Mouse (Mus musculus): Measurements from ENCODE around the gene Lor. TPM values are rescaled to one million over a fixed set of nuclear protein-coding genes. Genes with fewer than 3 reads are reported as not detected.

The Lor gene
- 3.7 and 4.7 TPM in 2 replicates for polyA plus RNA-seq (2016; fragmentation: Nextera tagmentation; extraction: Ambion mirVana)

DNA sequence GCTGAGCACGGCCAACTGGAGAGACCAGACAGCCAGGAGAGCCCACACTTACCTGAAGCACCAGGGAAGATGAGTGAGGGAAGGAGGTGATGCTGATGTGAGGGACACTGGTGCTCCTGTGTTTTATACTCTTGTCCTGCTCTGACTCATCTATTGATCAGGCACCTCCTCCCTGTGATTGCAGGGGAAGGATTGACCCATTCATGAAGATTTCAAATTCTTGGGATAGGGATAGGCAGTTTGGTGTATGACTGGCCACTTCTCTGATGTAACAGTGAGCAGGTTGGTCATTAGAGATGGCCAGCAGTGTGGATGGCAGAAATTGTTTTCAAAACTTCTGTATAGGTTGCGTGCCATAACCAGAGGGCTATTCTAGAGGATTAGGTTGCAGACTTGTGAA lies at the start of gene Lor:
TSS of gene Lor (minus strand) at position 101 of the 400 bp plus-strand sequence.
- WGBS, result 89% methylated on average over 2 of the region's 2 CpGs
- no peak for ATAC-seq (ENCODE audit: insufficient number of reproducible peaks, insufficient read depth, low FRiP score, low TSS enrichment, low read depth)
- 0 out of 2 replicates have a peak, but pooled peaks cover 5% of the 10 kb centered on the region for H3K4me1 ChIP-seq (replicated peaks)
- H3K4me2 ChIP-seq, result peak within 1 kb of the TSS; percentile 79
- H3K9me3 ChIP-seq, result no peaks in the 10 kb centered on the region
- H3K27ac ChIP-seq, result peak within 1 kb of the TSS; percentile 84; the same call in 1 of the 2 replicates
- H3K9ac ChIP-seq (replicated peaks), result no peak within 1 kb of the TSS; the same call in 1 of the 2 replicates
- H3K36me3 ChIP-seq, result no peaks in the 10 kb centered on the region
- peak within 1 kb of the TSS; percentile 72 for H3K4me3 ChIP-seq (replicated peaks)
- peaks cover 32% of the 10 kb centered on the region for H3K27me3 ChIP-seq

DNA sequence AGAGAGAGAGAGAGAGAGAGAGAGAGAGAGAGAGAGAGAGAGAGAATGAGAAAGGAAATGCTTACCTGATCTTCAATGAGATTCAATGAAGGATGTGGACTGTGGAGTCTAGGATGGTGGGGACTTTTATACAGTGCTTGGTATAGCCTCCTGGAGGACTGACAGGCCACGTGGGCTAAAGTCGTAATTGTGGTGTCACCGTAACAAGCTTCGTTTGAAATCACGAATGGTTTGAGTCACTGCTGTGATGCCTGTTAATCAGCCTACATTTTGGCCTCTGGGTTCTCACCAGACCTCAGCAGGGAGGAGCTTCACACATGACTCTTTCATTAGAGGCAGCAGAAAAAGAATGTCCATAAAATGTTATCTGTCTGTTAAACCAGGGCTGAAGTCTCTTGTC lies 40.9 kb upstream of the Lor start, which contains the start of gene Prr9:
TSS of gene Prr9 (minus strand) at position 101 of the 400 bp plus-strand sequence.
- no peak within 1 kb of the TSS for H3K9ac ChIP-seq (replicated peaks)
- no peak within 1 kb of the TSS for H3K4me2 ChIP-seq
- H3K4me1 ChIP-seq (replicated peaks), result no peaks in the 10 kb centered on the region
- H3K27me3 ChIP-seq, result no peaks in the 10 kb centered on the region; the same call in 1 of the 2 replicates
- 57% methylated on average over 5 of the region's 5 CpGs for WGBS
- no peaks in the 10 kb centered on the region for H3K36me3 ChIP-seq
- H3K27ac ChIP-seq, result no peak within 1 kb of the TSS
- H3K4me3 ChIP-seq (replicated peaks), result no peak within 1 kb of the TSS
- no peak for ATAC-seq (ENCODE audit: insufficient number of reproducible peaks, insufficient read depth, low FRiP score, low TSS enrichment, low read depth)
- no peaks in the 10 kb centered on the region for H3K9me3 ChIP-seq

DNA sequence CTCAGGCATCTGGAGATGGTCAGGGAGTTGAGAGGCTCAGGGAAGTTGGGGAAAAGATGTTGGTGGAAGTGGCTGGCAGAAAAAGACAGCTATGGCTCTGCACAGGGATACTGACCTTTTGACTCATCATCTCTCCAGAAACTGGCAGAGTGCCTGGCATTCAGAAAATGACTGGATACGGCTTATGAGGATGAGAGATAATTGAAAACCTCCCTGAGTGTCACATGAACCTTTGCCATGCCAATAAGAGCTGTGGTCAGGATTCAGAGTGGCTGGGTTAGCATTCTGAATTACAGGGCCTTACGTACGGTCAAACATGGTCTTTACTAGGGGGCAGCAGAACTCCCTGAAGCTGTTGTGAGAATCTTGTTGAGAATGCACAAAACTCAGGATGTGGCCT lies 38.0 kb upstream of the Lor start:
- Histone ChIP-seq H3K9ac (replicated peaks) (no peak overlapping the region), H3K27ac (no peak overlapping the region), H3K27me3 (no peaks in the 10 kb centered on the region; the same call in 1 of the 2 replicates), H3K9me3 (no peaks in the 10 kb centered on the region), H3K4me3 (replicated peaks) (no peak overlapping the region), H3K4me2 (no peak overlapping the region), H3K36me3 (no peaks in the 10 kb centered on the region), H3K4me1 (replicated peaks) (no peaks in the 10 kb centered on the region)
- ATAC-seq (ENCODE audit: insufficient number of reproducible peaks, insufficient read depth, low FRiP score, low TSS enrichment, low read depth), result no peak
- 91% methylated on average over 3 of the region's 3 CpGs for WGBS

DNA sequence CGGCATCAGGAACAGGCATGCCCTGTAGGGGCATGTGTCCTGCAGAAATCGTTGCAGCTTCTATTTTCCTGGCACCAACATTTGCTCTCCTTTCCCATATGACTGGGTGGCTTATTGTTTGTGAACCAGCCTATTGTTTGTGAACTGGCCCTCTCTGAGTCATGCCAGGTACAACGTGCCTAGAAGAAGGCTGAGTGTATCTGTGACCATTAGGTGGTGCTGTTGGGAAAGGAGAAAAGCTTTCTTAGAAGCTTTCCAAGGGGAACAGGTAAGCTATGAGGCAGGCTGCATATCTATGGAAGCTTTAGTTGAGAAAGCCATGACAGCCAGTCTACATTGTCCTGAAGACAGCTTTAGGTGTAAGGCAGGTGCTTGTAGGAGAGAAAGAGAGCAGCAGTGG lies 35.0 kb upstream of the Lor start:
- Histone ChIP-seq H3K4me1 (replicated peaks) (no peaks in the 10 kb centered on the region), H3K9ac (replicated peaks) (no peak overlapping the region), H3K4me3 (replicated peaks) (no peak overlapping the region), H3K27me3 (no peaks in the 10 kb centered on the region; the same call in 1 of the 2 replicates), H3K27ac (no peak overlapping the region), H3K36me3 (no peaks in the 10 kb centered on the region), H3K9me3 (no peaks in the 10 kb centered on the region), H3K4me2 (no peak overlapping the region)
- 33% methylated on average over 3 of the region's 3 CpGs for WGBS
- no peak for ATAC-seq (ENCODE audit: insufficient number of reproducible peaks, insufficient read depth, low FRiP score, low TSS enrichment, low read depth)

DNA sequence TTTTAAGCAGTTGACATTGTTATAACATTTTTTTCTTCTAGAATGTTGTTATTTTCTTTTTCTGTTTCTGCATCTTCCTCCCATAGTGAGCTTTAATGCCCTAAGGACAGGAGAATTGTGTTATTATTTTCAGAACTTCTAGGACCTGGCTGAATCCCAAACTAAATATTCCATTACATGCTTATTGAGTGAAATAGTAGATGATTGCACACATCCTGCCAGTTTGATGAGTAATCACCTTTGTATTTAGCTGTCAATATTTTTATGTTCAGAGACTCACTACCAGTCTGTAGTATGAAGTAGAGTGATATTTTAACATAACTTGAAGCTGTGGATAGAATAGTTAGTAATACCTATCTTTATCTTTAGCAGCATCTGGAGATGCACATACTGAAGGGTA lies 28.6 kb upstream of the Lor start:
- no peaks in the 10 kb centered on the region for H3K27me3 ChIP-seq
- H3K27ac ChIP-seq, result no peak overlapping the region
- no peak overlapping the region for H3K4me3 ChIP-seq (replicated peaks)
- H3K9me3 ChIP-seq, result no peaks in the 10 kb centered on the region
- no peak for ATAC-seq (ENCODE audit: insufficient number of reproducible peaks, insufficient read depth, low FRiP score, low TSS enrichment, low read depth)
- no peaks in the 10 kb centered on the region for H3K36me3 ChIP-seq
- H3K9ac ChIP-seq (replicated peaks), result no peak overlapping the region
- no peaks in the 10 kb centered on the region for H3K4me1 ChIP-seq (replicated peaks)
- H3K4me2 ChIP-seq, result no peak overlapping the region

DNA sequence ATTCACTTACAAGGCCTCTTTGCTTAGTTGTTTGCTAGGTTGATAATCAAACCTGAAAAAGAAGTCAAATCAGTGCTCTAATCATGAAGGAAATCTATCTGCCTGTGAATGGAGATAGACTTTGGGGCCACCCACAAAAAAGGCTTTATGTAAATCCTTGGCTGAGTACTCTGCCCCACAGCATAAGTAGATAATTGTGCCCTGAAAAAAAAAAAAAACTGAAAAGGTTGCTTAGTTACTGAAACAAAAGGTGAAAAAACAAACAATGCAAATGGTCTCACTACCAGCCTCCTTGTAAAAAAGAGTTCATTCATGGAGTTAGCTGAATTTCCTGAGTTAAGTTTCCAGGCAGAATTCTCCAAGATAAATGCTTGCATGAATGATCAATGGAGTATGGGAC lies 27.8 kb upstream of the Lor start:
- no peak overlapping the region for H3K4me2 ChIP-seq
- H3K36me3 ChIP-seq, result no peaks in the 10 kb centered on the region
- no peaks in the 10 kb centered on the region for H3K27me3 ChIP-seq
- H3K27ac ChIP-seq, result no peak overlapping the region
- no peak for ATAC-seq (ENCODE audit: insufficient number of reproducible peaks, insufficient read depth, low FRiP score, low TSS enrichment, low read depth)
- H3K9me3 ChIP-seq, result no peaks in the 10 kb centered on the region
- no peak overlapping the region for H3K9ac ChIP-seq (replicated peaks)
- H3K4me1 ChIP-seq (replicated peaks), result no peaks in the 10 kb centered on the region
- H3K4me3 ChIP-seq (replicated peaks), result no peak overlapping the region

DNA sequence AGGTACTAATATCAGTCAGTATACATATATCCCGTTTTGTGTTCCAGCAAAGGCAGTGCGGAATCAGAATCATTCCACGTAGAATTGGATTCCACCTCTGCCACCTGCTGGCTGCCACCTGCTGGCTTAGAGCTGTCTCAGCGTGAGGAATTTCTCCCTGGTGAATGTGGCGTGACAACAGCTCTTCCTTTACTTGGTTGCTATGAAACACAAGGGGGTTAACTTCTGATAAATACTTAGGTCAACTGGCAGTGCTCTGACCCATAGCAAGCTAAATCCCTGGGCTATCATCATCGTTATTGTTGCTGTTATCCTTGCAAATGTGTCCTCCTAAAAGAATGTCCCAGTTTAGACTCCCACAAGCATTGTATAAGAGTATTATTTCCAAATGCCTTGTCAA lies 23.6 kb upstream of the Lor start:
- H3K36me3 ChIP-seq, result no peaks in the 10 kb centered on the region
- no peak overlapping the region for H3K4me3 ChIP-seq (replicated peaks)
- H3K4me1 ChIP-seq (replicated peaks), result no peaks in the 10 kb centered on the region
- H3K27ac ChIP-seq, result no peak overlapping the region
- 14% methylated on average over 6 of the region's 6 CpGs for WGBS
- no peak overlapping the region for H3K4me2 ChIP-seq
- H3K9ac ChIP-seq (replicated peaks), result no peak overlapping the region
- no peaks in the 10 kb centered on the region for H3K27me3 ChIP-seq
- ATAC-seq (ENCODE audit: insufficient number of reproducible peaks, insufficient read depth, low FRiP score, low TSS enrichment, low read depth), result no peak
- no peaks in the 10 kb centered on the region for H3K9me3 ChIP-seq

DNA sequence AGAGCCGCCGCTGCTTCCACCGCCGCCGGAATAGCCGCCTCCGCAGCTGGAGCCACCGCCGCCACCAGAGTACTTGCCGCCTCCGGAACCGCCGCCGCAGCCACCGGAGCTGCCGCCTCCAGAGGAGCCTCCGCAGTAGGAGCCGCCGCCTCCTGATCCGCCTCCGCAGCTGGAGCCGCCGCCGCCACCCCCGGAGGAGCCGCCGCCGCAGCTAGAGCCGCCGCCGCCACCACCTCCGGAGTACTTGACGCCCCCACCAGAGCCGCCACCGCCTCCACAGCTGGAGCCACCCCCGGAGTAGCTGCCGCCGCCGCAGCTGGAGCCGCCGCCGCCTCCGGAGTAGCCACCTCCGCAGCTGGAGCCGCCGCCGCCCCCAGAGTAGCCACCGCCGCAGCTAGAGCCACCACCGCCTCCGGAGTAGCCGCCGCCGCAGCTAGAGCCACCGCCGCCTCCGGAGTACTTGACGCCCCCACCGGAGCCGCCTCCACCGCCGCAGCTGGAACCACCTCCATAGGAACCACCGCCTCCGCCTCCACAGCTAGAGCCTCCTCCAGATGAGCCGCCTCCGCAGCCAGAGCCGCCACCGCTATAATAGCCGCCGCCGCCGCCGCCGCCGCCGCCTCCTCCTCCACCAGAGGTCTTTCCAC lies 1.5 kb downstream of the Lor start:
- Histone ChIP-seq H3K4me2 (peak overlapping the region; percentile 79), H3K27me3 (peaks cover 32% of the 10 kb centered on the region), H3K27ac (peak overlapping the region; percentile 84), H3K4me1 (replicated peaks) (0 out of 2 replicates have a peak, but pooled peaks cover 5% of the 10 kb centered on the region), H3K9me3 (no peaks in the 10 kb centered on the region), H3K36me3 (no peaks in the 10 kb centered on the region), H3K9ac (replicated peaks) (peak overlapping the region; percentile 75), H3K4me3 (replicated peaks) (peak overlapping the region; percentile 72)
- WGBS, result under 1% methylated on average over 70 of the region's 76 CpGs
- ATAC-seq (ENCODE audit: insufficient number of reproducible peaks, insufficient read depth, low FRiP score, low TSS enrichment, low read depth), result peak; percentile 78

DNA sequence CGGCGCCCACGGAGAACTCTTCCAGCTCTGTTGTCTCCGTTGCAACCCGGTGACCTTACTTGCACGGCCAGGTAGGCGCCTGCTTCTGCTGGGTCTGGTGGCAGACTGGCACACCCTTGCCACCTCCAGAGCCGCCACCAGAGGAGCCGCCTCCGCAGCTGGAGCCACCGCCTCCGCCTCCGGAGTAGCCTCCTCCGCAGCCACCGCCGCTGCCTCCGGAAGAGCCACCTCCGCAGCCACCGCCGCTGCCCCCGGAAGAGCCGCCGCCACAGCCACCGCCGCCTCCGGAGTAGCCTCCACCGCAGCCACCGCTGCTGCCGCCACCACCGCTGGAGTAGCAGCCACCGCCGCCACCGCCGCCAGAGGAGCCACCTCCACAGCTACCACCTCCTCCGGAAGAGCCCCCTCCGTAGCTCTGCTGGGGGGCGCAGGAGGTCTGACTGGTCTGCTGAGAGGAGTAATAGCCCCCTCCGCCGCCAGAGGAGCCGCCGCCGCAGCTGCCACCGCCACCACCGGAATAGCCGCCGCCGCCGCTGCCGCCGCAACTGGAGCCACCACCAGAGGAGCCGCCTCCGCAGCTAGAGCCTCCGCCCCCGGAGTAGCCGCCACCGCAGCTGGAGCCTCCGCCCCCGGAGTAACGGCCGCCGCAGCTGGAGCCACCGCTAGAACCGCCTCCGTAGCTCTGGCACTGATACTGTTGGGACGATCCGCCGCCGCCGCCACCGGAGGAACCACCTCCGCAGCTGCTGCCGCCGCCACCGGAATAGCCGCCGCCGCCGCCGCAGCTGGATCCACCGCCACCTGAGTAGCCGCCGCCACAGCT lies 2.3 kb downstream of the Lor start:
- Histone ChIP-seq H3K4me3 (replicated peaks) (peak overlapping the region; percentile 72), H3K36me3 (no peaks in the 10 kb centered on the region), H3K27ac (peak overlapping the region; percentile 84), H3K27me3 (peaks cover 32% of the 10 kb centered on the region), H3K4me1 (replicated peaks) (0 out of 2 replicates have a peak, but pooled peaks cover 5% of the 10 kb centered on the region), H3K4me2 (peak overlapping the region; percentile 79), H3K9ac (replicated peaks) (peak overlapping the region; percentile 75), H3K9me3 (no peaks in the 10 kb centered on the region)
- WGBS, result under 1% methylated on average over 59 of the region's 82 CpGs
- peak; percentile 81 for ATAC-seq (ENCODE audit: insufficient number of reproducible peaks, insufficient read depth, low FRiP score, low TSS enrichment, low read depth)

DNA sequence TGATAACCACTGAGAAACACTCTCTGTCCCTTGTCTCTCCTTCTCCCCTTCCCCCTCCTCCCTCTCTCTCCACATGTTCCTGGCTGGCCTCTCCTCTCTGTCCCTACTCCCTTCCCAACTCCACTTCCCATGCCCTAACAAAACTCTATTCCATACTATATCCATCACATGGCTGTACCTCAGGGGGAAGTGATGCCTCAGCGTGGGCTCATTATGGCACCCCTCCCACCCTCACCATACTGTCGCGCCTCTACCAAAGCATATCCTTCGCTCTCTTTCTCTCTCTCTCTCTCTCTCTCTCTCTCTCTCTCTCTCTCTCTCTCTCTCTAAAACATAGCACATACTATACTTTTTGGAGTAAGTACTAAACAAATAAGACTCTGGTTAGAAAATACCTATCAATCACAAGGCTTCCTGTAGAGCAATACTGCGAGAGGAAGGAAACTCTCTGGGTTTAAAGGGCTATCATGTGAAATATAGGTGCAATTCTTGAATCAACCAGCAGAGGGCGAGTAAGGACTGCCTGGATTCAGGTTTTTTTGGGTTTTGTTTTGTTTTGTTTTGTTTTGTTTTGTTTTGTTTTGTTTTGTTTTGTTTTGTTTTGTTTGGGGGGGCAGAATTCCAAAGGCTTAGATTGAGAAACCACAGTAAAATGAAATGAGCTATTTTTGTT lies 32.4 kb downstream of the Lor start:
- no peak overlapping the region for H3K4me2 ChIP-seq
- H3K4me1 ChIP-seq (replicated peaks), result no peaks in the 10 kb centered on the region
- 59% methylated on average over 6 of the region's 6 CpGs for WGBS
- no peaks in the 10 kb centered on the region for H3K9me3 ChIP-seq
- no peaks in the 10 kb centered on the region for H3K36me3 ChIP-seq
- no peaks in the 10 kb centered on the region for H3K27me3 ChIP-seq
- H3K9ac ChIP-seq (replicated peaks), result no peak overlapping the region
- no peak overlapping the region for H3K4me3 ChIP-seq (replicated peaks)
- H3K27ac ChIP-seq, result no peak overlapping the region
- ATAC-seq (ENCODE audit: insufficient number of reproducible peaks, insufficient read depth, low FRiP score, low TSS enrichment, low read depth), result no peak

DNA sequence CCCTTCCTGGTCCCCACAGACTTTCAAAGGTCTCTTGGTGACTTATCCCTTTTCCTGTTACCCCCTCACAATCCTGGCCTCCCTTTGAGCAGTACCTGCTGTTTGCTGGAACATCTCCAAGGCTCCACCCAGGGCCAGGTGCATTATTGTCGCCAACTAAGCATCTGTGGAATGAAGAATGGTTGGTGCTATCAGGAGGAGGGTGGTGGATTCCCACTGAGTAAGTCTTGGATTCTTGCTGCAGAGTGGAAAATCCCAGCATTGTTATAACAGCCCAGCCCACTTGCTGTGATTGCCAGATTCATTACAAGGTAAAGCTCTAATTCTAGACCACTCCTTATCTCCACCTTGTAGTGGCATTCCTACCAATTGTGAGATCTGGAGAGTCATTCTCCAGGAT lies 49.0 kb downstream of the Lor start:
- no peak overlapping the region for H3K27ac ChIP-seq
- H3K36me3 ChIP-seq, result no peaks in the 10 kb centered on the region
- 62% methylated on average over 1 of the region's 1 CpGs for WGBS
- ATAC-seq (ENCODE audit: insufficient number of reproducible peaks, insufficient read depth, low FRiP score, low TSS enrichment, low read depth), result no peak
- no peak overlapping the region for H3K4me3 ChIP-seq (replicated peaks)
- H3K4me1 ChIP-seq (replicated peaks), result no peaks in the 10 kb centered on the region
- no peak overlapping the region for H3K9ac ChIP-seq (replicated peaks)
- H3K4me2 ChIP-seq, result no peak overlapping the region
- no peaks in the 10 kb centered on the region for H3K27me3 ChIP-seq
- no peaks in the 10 kb centered on the region for H3K9me3 ChIP-seq
